Mouse (Mus musculus) embryonic facial prominence, embryonic 10.5 days (tissue): ENCODE measurements around the gene Shf. TPM values are rescaled to one million over a fixed set of nuclear protein-coding genes. Genes with fewer than 3 reads are reported as not detected.
A peak's percentile ranks its signal among the peaks of the same experiment; 100 is the strongest.
"Not testable (repeated sequence)": the region's sequence is repeated elsewhere in the genome, so short reads cannot be mapped to it uniquely, and the experiment has no call there.

Source experiments
- DNase-seq: peaks from one replicate; pipeline ENCODE4 v3.0.0-alpha.2; 2017; ENCODE audit warnings: low spot score
- H3K27ac ChIP-seq: fragments of 300-500 bp; sonication (generic); replicated peaks from 2 replicates; pipeline ENCODE4 v1.5.1; 2016; ENCODE audit warnings: mild to moderate bottlenecking
- H3K27me3 ChIP-seq: fragments of 300-500 bp; sonication (generic); replicated peaks from 2 replicates; pipeline ENCODE4 v1.6.1; 2016; ENCODE audit warnings: low read depth, mild to moderate bottlenecking; ENCODE audit not compliant: poor library complexity, severe bottlenecking
- H3K36me3 ChIP-seq: fragments of 300-500 bp; sonication (generic); replicated peaks from 2 replicates; pipeline ENCODE4 v1.6.1; 2016; ENCODE audit warnings: mild to moderate bottlenecking, moderate library complexity
- H3K4me1 ChIP-seq: fragments of 300-500 bp; sonication (generic); 2 replicates; pipeline ENCODE4 v1.6.1; 2016
- H3K4me3 ChIP-seq: fragments of 300-500 bp; sonication (generic); 2 replicates; pipeline ENCODE4 v1.5.1; 2016; ENCODE audit warnings: mild to moderate bottlenecking, moderate library complexity
- H3K9me3 ChIP-seq: fragments of 300-500 bp; sonication (generic); 2 replicates; pipeline ENCODE4 v1.6.1; 2016; ENCODE audit warnings: mild to moderate bottlenecking
- WGBS: fragments of 180-500 bp; shearing (Covaris S2); methylation state at CpG from one replicate; pipeline ENCODE4 v1.1.7; 2016; 5-methylcytosine and 5-hydroxymethylcytosine counted together
- polyA plus RNA-seq: library from polyadenylated mRNA; unstranded; fragments of >200 nt; fragmentation: Nextera tagmentation; extraction: Ambion mirVana; gene quantifications from 2 replicates; pipeline ENCODE4 v1.2.1, GENCODE M21; 2016

Gene Shf
- polyA plus RNA-seq, 1 experiment from 2014 or later, result 4.7 TPM

GRCm38 (mm10) chr2:122352992-122353391 lies 16.0 kb downstream of the Shf start:
- H3K4me1 ChIP-seq, result peaks cover 38% of the 10 kb centered on the region
- peaks cover 69% of the 10 kb centered on the region for H3K36me3 ChIP-seq

DNA sequence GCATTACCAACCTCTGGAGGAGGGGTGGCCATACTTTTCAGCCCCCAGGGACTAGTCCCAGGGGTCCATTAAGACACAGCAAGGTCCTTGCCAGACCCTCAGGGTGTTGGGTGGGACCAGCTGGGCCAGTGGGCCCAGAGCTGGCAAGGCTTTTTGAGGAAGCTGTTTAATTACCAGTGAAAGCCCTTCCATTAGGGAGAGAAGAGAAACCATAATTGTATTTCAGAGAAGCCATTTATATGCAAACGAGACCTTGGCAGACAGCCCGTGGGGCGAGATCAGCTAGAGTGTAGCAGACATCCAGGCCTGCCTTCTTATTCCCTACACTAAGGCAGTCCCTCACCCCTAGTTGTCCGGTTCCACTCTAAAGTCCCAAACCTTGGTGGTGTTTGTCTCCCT lies 17.0 kb downstream of the Shf start:
- peaks cover 59% of the 10 kb centered on the region for H3K36me3 ChIP-seq

More at GRCm38 (mm10) chr2:122352992-122353391, 16.0 kb downstream of the Shf start:
- Histone ChIP-seq H3K4me3 (no peak overlapping the region), H3K9me3 (no peaks in the 10 kb centered on the region), H3K27ac (no peak overlapping the region), H3K27me3 (no peaks in the 10 kb centered on the region)
- DNase-seq, result no peak
- WGBS, result 76% methylated on average over 6 of the region's 6 CpGs

GRCm38 (mm10) chr2:122351156-122351930 lies 17.6 kb downstream of the Shf start:
- peaks cover 43% of the 10 kb centered on the region for H3K4me1 ChIP-seq
- 71% methylated on average over 5 of the region's 5 CpGs for WGBS
- no peak for DNase-seq
- H3K27ac ChIP-seq, result peak overlapping the region; percentile 45; the same call in 1 of the 2 replicates
- H3K4me3 ChIP-seq, result no peak overlapping the region
- H3K36me3 ChIP-seq, result peaks cover 53% of the 10 kb centered on the region
- no peaks in the 10 kb centered on the region for H3K27me3 ChIP-seq
- H3K9me3 ChIP-seq, result no peaks in the 10 kb centered on the region

More for the DNA sequence above, 17.0 kb downstream of the Shf start:
- H3K27ac ChIP-seq, result peak overlapping the region; percentile 45; the same call in 1 of the 2 replicates
- no peak overlapping the region for H3K4me3 ChIP-seq
- 64% methylated on average over 4 of the region's 4 CpGs for WGBS
- H3K4me1 ChIP-seq, result peaks cover 43% of the 10 kb centered on the region
- no peaks in the 10 kb centered on the region for H3K27me3 ChIP-seq
- DNase-seq, result no peak
- H3K9me3 ChIP-seq, result no peaks in the 10 kb centered on the region

DNA sequence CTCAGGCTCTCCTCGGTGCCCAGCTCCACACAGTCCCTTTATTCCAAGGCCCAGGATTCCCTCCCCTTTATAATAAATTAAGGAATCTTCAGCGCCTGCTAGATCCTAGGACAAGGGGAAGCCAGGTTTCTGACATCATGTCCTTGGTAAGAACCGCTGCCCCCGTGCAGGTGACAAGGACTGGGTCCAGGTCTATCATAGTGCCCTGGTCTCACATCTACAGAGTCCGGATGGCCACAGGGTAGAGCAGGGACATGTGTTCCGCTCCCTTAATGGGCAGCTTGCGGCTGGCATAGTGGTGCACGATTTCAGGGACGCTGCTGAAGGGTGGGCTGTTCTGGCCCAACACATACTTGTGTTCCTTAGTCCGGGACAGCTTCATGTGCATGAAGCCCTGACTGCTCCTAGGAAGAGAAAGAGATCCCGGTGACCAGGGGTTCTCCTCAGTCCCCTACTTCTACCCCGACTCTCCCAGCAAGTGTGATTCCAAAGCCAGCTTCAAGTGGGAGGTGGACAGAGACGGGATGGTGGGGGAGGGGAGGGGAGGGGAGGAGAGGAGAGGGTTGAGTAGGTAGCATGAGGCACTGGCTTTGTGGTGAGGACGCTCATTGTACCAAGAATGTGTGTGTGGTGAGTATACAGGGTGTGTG lies 19.7 kb downstream of the Shf start:
- peaks cover 41% of the 10 kb centered on the region for H3K4me1 ChIP-seq
- 7% methylated on average over 14 of the region's 14 CpGs for WGBS
- peak overlapping the region; percentile 99 for H3K27ac ChIP-seq
- H3K36me3 ChIP-seq, result peaks cover 32% of the 10 kb centered on the region
- peak overlapping the region; percentile 70 for H3K4me3 ChIP-seq
- peak; percentile 61 for DNase-seq
- H3K27me3 ChIP-seq, result no peaks in the 10 kb centered on the region
- no peaks in the 10 kb centered on the region for H3K9me3 ChIP-seq

GRCm38 (mm10) chr2:122348531-122349131 lies 20.3 kb downstream of the Shf start:
- peak; percentile 90 for DNase-seq
- no peaks in the 10 kb centered on the region for H3K27me3 ChIP-seq
- H3K4me3 ChIP-seq, result peak overlapping the region; percentile 70
- peaks cover 34% of the 10 kb centered on the region for H3K4me1 ChIP-seq
- no peaks in the 10 kb centered on the region for H3K9me3 ChIP-seq
- peak overlapping the region; percentile 99 for H3K27ac ChIP-seq
- peaks cover 26% of the 10 kb centered on the region for H3K36me3 ChIP-seq
- WGBS, result under 1% methylated on average over 63 of the region's 63 CpGs

- Histone ChIP-seq H3K36me3 (peaks cover 14% of the 10 kb centered on the region), H3K9me3 (no peaks in the 10 kb centered on the region), H3K4me3 (no peak overlapping the region), H3K27me3 (no peaks in the 10 kb centered on the region), H3K27ac (no peak overlapping the region), H3K4me1 (peaks cover 32% of the 10 kb centered on the region)
- WGBS, result 96% methylated on average over 3 of the region's 3 CpGs
- no peak for DNase-seq
Observed at GRCm38 (mm10) chr2:122347257-122347656, 21.7 kb downstream of the Shf start.

GRCm38 (mm10) chr2:122346164-122346563 lies 22.8 kb downstream of the Shf start:
- peaks cover 22% of the 10 kb centered on the region for H3K4me1 ChIP-seq
- DNase-seq, H3K4me3 ChIP-seq, H3K9me3 ChIP-seq, H3K27me3 ChIP-seq, H3K36me3 ChIP-seq, H3K27ac ChIP-seq: not testable (repeated sequence)
- WGBS, result 93% methylated on average over 6 of the region's 6 CpGs

GRCm38 (mm10) chr2:122345106-122345893 lies 23.7 kb downstream of the Shf start:
- H3K27me3 ChIP-seq, result no peaks in the 10 kb centered on the region
- WGBS, result 81% methylated on average over 6 of the region's 6 CpGs
- no peak for DNase-seq

GRCm38 (mm10) chr2:122337291-122337690 lies 31.7 kb downstream of the Shf start:
- Histone ChIP-seq H3K4me3 (peak overlapping the region; percentile 23; the same call in 1 of the 2 replicates), H3K36me3 (no peaks in the 10 kb centered on the region), H3K27me3 (peaks cover 33% of the 10 kb centered on the region), H3K4me1 (no peaks in the 10 kb centered on the region; the same call in 1 of the 2 replicates), H3K27ac (no peak overlapping the region), H3K9me3 (no peaks in the 10 kb centered on the region)
- 68% methylated on average over 21 of the region's 21 CpGs for whole genome bisulfite sequencing
- DNase-seq, result no peak

More at GRCm38 (mm10) chr2:122345106-122345893, 23.7 kb downstream of the Shf start:
- Histone ChIP-seq H3K27ac (no peak overlapping the region), H3K4me1 (peaks cover 21% of the 10 kb centered on the region), H3K9me3 (no peaks in the 10 kb centered on the region), H3K36me3 (no peaks in the 10 kb centered on the region), H3K4me3 (no peak overlapping the region)

DNA sequence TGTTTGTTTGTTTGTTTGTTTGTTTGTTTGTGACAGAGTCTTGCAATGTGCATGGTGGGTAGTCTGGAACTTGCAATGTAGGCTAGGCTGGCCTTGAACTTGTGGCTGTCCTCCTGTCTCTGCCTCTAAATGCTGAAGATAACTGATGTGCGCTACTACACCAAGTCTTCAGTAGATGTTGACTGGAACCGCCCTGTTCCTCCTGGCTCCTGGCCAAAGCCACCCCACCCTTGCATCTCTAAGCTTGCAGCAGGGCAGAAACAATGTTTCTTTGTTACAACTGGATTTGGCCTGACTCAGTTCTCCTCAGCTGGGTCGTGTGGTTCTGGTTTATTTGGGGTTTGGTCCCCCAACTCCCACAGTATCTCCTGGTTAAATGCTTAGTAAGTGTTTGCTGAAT lies 34.8 kb downstream of the Shf start:
- Histone ChIP-seq H3K4me1 (no peaks in the 10 kb centered on the region; the same call in 1 of the 2 replicates), H3K36me3 (no peaks in the 10 kb centered on the region), H3K27me3 (peaks cover 29% of the 10 kb centered on the region), H3K27ac (no peak overlapping the region), H3K9me3 (no peaks in the 10 kb centered on the region), H3K4me3 (no peak overlapping the region)
- no peak for DNase-seq
- WGBS, result 76% methylated on average over 3 of the region's 3 CpGs

- no peak overlapping the region for H3K27ac ChIP-seq
- H3K36me3 ChIP-seq, result no peaks in the 10 kb centered on the region
- no peak for DNase-seq
- no peaks in the 10 kb centered on the region; the same call in 1 of the 2 replicates for H3K4me1 ChIP-seq
- H3K27me3 ChIP-seq, result peaks cover 14% of the 10 kb centered on the region
- H3K4me3 ChIP-seq, result no peak overlapping the region
- H3K9me3 ChIP-seq, result no peaks in the 10 kb centered on the region
- WGBS, result 88% methylated on average over 3 of the region's 3 CpGs
Observed at GRCm38 (mm10) chr2:122332222-122332621, 36.7 kb downstream of the Shf start.

DNA sequence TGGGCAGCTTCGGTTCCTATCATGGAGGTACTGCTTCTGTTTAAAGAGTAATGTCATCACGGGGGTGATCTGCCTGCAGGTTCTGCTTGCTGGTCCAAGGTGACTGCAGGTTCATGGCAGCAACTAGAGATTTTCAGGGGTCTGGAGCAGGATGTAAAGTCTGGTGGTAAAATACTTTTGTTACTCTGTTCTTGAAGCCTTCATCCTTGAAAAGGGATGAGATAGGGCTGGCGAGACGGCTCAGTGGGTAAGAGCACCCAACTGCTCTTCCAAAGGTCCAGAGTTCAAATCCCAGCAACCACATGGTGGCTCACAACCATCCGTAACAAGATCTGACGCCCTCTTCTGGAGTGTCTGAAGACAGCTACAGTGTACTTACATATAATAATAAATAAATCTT lies 38.6 kb downstream of the Shf start:
- 74% methylated on average over 6 of the region's 6 CpGs for WGBS

More for the DNA sequence above, 38.6 kb downstream of the Shf start:
- not testable (repeated sequence) for H3K36me3 ChIP-seq, H3K9me3 ChIP-seq, DNase-seq, H3K27me3 ChIP-seq, H3K4me1 ChIP-seq, H3K4me3 ChIP-seq, H3K27ac ChIP-seq
